Mouse (Mus musculus) liver, embryonic 11.5 days (tissue): ENCODE results near the gene Btbd9. TPM values are rescaled to one million over a fixed set of nuclear protein-coding genes. Genes with fewer than 3 reads are reported as not detected.

Experiments used
- ATAC-seq: fragments of 200-750 bp; cut with Nextera tagmentation; replicated peaks from 2 replicates; pipeline ENCODE4 v1.8.0; 2017; ENCODE audit warnings: moderate number of reproducible peaks, mild to moderate bottlenecking, moderate TSS enrichment, moderate library complexity; ENCODE audit not compliant: low FRiP score
- DNase-seq: peaks from one replicate; pipeline ENCODE4 v3.0.0-alpha.2; 2017; ENCODE audit warnings: low spot score
- H3K27ac ChIP-seq: fragments of 300-500 bp; sonication (generic); 2 replicates; pipeline ENCODE4 v1.5.1; 2014; ENCODE audit warnings: mild to moderate bottlenecking, low read depth, low read length, control low read depth
- H3K27me3 ChIP-seq: fragments of 300-500 bp; sonication (generic); replicated peaks from 2 replicates; pipeline ENCODE4 v1.6.1; 2014; ENCODE audit warnings: low read length, mixed read lengths; ENCODE audit not compliant: control insufficient read depth, insufficient read depth
- H3K36me3 ChIP-seq: fragments of 300-500 bp; sonication (generic); 2 replicates; pipeline ENCODE4 v1.6.1; 2014; ENCODE audit warnings: mild to moderate bottlenecking, low read length, moderate library complexity, mixed read lengths; ENCODE audit not compliant: control insufficient read depth, insufficient read depth
- H3K4me1 ChIP-seq: fragments of 300-500 bp; sonication (generic); replicated peaks from 2 replicates; pipeline ENCODE4 v1.6.1; 2014; ENCODE audit warnings: low read length, mixed read lengths; ENCODE audit not compliant: control insufficient read depth, insufficient read depth
- H3K4me2 ChIP-seq: fragments of 300-500 bp; sonication (generic); 2 replicates; pipeline ENCODE4 v1.6.1; 2014; ENCODE audit warnings: mild to moderate bottlenecking, control low read depth, moderate library complexity
- H3K4me3 ChIP-seq: fragments of 300-500 bp; sonication (generic); 2 replicates; pipeline ENCODE4 v1.5.1; 2014; ENCODE audit warnings: low read depth, low read length, control low read depth
- H3K9ac ChIP-seq: fragments of 300-500 bp; sonication (generic); 2 replicates; pipeline ENCODE4 v1.6.1; 2014; ENCODE audit warnings: low read depth, low read length, control low read depth
- H3K9me3 ChIP-seq: fragments of 300-500 bp; sonication (generic); 2 replicates; pipeline ENCODE4 v1.6.1; 2016; ENCODE audit warnings: low read length, inconsistent platforms, mixed read lengths; ENCODE audit not compliant: control insufficient read depth
- WGBS: fragments of 180-500 bp; shearing (Covaris S2); extraction: QIAGEN DNeasy Blood & Tissue Kit; methylation state at CpG from one replicate; pipeline ENCODE4 v1.1.7; 2014; 5-methylcytosine and 5-hydroxymethylcytosine counted together
- polyA plus RNA-seq: library from polyadenylated mRNA; unstranded; fragments of >200 nt; fragmentation: Nextera tagmentation; extraction: Ambion mirVana; gene quantifications from 2 replicates; pipeline ENCODE4 v1.2.1, GENCODE M21; 2014

The Btbd9 gene
- polyA plus RNA-seq, 1 experiment from 2014 or later, result 33.4 TPM

DNA sequence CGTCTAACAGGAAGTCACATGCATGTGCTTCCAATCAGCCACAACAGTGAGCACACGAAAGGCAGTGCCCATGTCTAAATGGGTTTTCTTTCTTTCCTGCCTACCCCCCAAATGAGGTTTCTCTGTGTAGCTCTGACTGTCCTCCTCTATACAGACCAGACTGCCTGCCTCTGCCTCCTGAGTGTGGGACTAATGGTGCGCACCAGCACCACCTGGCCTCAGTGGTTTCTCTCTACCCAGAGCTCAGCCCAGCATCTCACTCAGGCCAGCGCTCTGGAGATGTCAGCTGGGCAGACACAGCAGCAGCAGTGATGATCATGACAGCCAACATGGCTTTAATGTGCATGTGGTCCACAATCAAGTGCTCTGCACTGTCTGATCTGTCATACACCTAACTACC is 299.8 kb downstream of the Btbd9 start:
- Histone ChIP-seq H3K36me3 (no peaks in the 10 kb centered on the region), H3K27me3 (no peaks in the 10 kb centered on the region), H3K27ac (no peak overlapping the region), H3K9me3 (no peaks in the 10 kb centered on the region), H3K4me2 (no peak overlapping the region), H3K4me3 (no peak overlapping the region), H3K4me1 (peaks cover 9% of the 10 kb centered on the region), H3K9ac (no peak overlapping the region)
- WGBS, result 80% methylated on average over 4 of the region's 4 CpGs
- no peak for ATAC-seq
- DNase-seq, result no peak

DNA sequence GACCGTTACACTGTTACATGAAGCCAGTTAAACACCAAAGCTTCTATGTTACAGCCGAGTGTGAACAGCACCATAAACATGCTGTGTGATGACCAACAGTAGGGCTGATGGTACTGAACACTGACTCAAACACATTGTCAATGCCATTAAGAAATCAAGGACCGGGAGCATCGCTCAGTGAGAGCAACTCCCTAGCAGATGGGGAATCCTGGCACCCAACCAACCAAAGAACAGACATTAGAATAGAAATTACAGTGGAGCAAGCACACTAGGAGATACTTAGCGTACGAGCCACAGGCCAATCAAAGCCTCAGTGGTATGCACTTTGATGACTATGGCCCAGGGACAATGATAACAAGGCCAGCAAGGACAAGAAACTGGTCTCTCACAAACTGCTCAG is 303.5 kb downstream of the Btbd9 start:
- no peak overlapping the region for H3K4me3 ChIP-seq
- H3K9me3 ChIP-seq, result no peaks in the 10 kb centered on the region
- ATAC-seq (no peak), DNase-seq (no peak)
- no peak overlapping the region for H3K4me2 ChIP-seq
- no peaks in the 10 kb centered on the region for H3K27me3 ChIP-seq
- WGBS, result 89% methylated on average over 6 of the region's 6 CpGs
- H3K4me1 ChIP-seq, result no peaks in the 10 kb centered on the region
- no peak overlapping the region for H3K9ac ChIP-seq
- H3K36me3 ChIP-seq, result no peaks in the 10 kb centered on the region
- H3K27ac ChIP-seq, result no peak overlapping the region

DNA sequence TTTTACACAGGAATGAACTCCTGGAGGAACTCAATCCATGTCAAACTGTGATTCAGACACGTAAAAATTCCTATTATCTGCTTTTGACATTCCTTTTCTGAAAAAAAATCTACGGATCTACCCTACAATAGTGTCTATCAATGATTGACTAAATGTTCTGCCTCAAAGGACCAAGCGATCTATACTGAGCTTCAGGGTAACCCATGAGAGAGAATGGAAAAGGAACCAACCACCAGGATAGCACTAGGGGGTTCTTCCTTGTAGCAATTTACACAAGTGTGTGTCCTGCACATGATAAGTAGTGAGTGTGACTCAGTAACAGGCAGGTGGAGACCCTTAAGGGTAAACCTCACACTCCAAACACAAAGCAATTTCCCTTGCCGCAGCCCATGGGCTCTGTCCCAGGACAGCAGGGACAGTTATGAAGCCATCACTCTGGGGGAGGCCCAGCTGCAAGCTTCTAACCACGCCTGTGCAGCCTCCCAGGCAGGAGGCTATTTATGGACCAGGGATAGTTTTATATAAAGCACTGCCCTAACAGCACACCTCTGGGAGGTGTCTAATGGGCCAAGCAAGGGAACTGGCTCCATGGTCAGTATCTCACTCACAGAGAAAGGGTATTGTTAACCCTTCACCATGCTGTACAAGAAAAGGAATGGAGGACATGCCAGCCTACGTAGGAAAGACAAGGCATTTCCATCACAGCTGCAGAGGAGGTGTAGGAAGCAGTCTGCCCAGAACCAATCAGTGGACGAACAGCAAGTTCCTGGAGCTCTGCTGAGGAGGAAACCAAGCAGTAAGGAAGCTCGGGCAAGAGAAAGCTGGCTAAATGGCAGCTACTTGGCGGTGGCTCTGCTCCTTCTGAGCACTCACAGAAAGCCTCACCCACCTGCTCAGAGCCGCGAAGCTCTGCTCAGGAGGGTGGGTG is 306.9 kb downstream of the Btbd9 start:
- DNase-seq (no peak), ATAC-seq (no peak)
- no peaks in the 10 kb centered on the region for H3K4me1 ChIP-seq
- H3K4me3 ChIP-seq, result no peak overlapping the region
- H3K9ac ChIP-seq, result no peak overlapping the region
- H3K4me2 ChIP-seq, result no peak overlapping the region
- no peaks in the 10 kb centered on the region for H3K27me3 ChIP-seq
- 71% methylated on average over 11 of the region's 11 CpGs for WGBS
- H3K27ac ChIP-seq, result no peak overlapping the region
- no peaks in the 10 kb centered on the region for H3K9me3 ChIP-seq
- H3K36me3 ChIP-seq, result no peaks in the 10 kb centered on the region

DNA sequence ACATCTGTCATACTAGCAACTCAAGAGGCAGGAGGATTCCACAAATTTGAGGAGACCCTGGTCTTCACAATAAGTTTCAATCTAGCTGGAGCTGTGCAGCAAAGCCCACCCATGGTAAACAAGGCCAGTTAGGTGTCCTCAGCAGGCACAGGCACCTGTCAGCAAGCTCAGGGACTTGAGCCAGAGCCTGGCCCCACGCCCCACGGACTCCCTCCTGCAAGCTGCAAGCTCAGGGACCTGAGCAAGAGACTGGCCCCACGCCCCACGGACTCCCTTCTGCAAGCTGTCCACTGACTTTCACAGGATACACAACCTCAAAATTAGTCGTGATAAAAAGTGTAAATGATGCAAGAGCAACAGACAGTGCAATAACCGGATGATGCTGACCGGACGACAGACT is 307.8 kb downstream of the Btbd9 start:
- WGBS, result 88% methylated on average over 8 of the region's 8 CpGs
- no peaks in the 10 kb centered on the region for H3K9me3 ChIP-seq

DNA sequence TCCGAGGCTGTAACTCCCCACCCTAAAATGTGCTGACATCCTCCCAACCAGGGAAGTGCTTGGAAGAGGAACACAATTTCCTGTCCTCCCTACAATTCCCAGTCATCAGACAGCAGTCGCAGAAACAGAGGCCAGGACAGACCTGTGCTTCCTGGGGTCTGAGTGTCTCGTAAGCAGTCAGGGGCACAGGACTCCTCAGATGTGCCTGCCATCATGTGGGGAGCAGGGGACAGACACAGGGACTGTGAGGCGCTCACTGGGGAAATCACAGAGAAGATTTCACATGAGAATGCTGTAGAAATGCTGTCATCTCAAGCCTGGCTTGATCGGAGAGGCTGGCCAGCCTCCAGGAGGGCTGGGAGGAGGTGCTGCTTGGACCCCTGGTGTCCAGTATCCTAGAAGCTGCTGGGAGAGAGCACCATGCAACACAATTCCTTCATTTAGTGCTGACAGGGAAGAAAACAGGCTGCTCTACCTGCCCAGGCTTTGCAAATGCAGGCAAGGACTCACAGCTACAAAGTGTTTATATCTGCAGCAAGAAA is 308.8 kb downstream of the Btbd9 start:
- Histone ChIP-seq H3K27me3 (no peaks in the 10 kb centered on the region), H3K4me3 (no peak overlapping the region), H3K27ac (no peak overlapping the region), H3K9ac (no peak overlapping the region), H3K36me3 (no peaks in the 10 kb centered on the region), H3K4me2 (no peak overlapping the region), H3K9me3 (no peaks in the 10 kb centered on the region), H3K4me1 (no peaks in the 10 kb centered on the region)
- DNase-seq, result no peak
- no peak for ATAC-seq
- WGBS, result 74% methylated on average over 5 of the region's 5 CpGs

More for the DNA sequence above, 307.8 kb downstream of the Btbd9 start:
- no peak overlapping the region for H3K9ac ChIP-seq
- ATAC-seq, result no peak
- no peaks in the 10 kb centered on the region for H3K27me3 ChIP-seq
- no peak overlapping the region for H3K4me3 ChIP-seq
- H3K4me2 ChIP-seq, result no peak overlapping the region
- H3K4me1 ChIP-seq, result no peaks in the 10 kb centered on the region
- no peak overlapping the region for H3K27ac ChIP-seq
- DNase-seq, result no peak
- no peaks in the 10 kb centered on the region for H3K36me3 ChIP-seq

DNA sequence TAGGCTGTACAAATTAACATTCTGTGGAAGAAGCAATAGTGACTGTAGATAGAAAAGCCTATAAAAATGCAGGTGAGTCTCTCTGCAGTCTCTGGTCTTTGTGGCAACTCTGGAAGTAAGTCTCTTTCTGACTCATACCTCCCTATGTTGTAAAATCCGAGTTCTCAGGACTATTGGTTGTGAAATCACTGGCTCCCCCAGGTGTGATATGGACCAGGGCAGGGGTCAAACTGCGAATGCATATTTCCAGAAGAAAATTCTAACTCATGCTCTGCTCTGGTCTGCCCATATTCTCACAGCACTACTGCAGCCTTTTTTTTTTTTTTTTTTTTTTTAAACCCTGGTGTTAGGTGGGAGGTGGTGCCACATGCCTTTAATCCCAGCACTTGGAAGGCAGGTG is 312.8 kb downstream of the Btbd9 start:
- WGBS, result 75% methylated on average over 2 of the region's 2 CpGs
- H3K4me3 ChIP-seq, result no peak overlapping the region
- no peak for DNase-seq
- no peak overlapping the region for H3K9ac ChIP-seq
- no peak overlapping the region for H3K27ac ChIP-seq
- no peaks in the 10 kb centered on the region for H3K9me3 ChIP-seq
- no peak overlapping the region for H3K4me2 ChIP-seq
- ATAC-seq, result no peak
- no peaks in the 10 kb centered on the region for H3K36me3 ChIP-seq
- no peaks in the 10 kb centered on the region for H3K27me3 ChIP-seq
- H3K4me1 ChIP-seq, result peaks cover 7% of the 10 kb centered on the region

DNA sequence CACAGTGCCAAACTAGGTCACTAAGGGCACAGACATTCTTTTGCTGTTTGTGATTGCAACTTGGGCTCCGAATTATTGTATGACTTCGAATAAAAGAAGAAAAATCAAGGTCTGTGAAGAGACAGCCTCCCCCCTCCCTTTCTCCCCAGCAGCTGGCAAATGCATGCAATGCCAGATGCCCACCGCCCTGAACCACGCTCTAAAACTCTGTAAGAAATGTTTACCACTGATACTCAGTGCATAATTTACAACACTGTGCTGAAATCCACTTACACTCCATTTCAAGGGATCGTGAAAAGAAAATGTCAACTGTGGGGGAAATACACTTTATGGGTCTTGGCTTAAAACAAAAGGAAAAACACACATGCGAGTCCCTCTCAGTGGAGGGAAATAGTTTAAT is 313.3 kb downstream of the Btbd9 start:
- no peaks in the 10 kb centered on the region for H3K27me3 ChIP-seq
- no peak overlapping the region for H3K4me2 ChIP-seq
- H3K9me3 ChIP-seq, result no peaks in the 10 kb centered on the region
- H3K4me3 ChIP-seq, result no peak overlapping the region
- H3K36me3 ChIP-seq, result no peaks in the 10 kb centered on the region
- peaks cover 7% of the 10 kb centered on the region for H3K4me1 ChIP-seq
- DNase-seq, result no peak
- no peak overlapping the region for H3K9ac ChIP-seq
- H3K27ac ChIP-seq, result no peak overlapping the region
- ATAC-seq, result no peak
- 91% methylated on average over 6 of the region's 6 CpGs for WGBS

DNA sequence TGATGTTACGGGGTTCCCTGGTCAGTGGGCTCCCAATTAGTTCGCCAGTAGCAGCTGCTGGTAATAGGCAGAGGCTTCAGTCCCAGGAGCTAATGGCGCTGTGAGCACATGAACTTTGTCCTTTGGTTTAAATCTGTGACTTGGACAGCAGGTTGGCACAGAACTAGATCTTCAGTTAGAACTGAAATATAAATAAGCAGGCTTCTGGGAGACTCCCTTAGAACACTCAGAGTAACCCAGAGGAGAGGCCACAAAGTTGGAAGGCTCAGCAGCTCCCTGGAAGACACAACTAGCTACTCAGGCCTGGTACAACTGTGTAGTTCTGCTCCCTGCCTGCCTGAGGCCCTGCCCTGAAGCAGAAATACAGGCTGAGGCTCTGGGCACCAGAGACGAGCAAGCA is 313.8 kb downstream of the Btbd9 start:
- no peak overlapping the region for H3K4me3 ChIP-seq
- no peak overlapping the region for H3K27ac ChIP-seq
- no peaks in the 10 kb centered on the region for H3K27me3 ChIP-seq
- no peak overlapping the region for H3K4me2 ChIP-seq
- H3K4me1 ChIP-seq, result peaks cover 7% of the 10 kb centered on the region
- 85% methylated on average over 4 of the region's 4 CpGs for WGBS
- DNase-seq, result no peak
- no peaks in the 10 kb centered on the region for H3K36me3 ChIP-seq
- no peak for ATAC-seq
- H3K9me3 ChIP-seq, result no peaks in the 10 kb centered on the region
- H3K9ac ChIP-seq, result no peak overlapping the region

DNA sequence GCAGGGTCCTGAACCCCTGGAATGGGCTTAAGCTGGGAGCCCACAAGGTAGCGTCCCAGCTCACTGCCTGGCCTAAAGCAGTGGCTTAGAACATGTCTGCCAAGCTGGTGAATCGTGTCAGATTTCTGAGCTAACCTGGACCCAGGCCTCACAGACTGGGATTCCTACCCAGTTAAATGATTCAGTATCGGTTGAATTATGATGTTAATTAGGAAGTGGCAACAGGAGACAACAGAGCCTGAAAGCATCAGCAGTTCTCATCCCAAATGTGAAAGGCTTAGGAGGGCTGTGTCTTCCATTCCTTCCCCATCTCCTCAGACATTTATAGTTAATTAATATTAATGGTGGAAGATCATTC is 314.3 kb downstream of the Btbd9 start:
- H3K36me3 ChIP-seq, result no peaks in the 10 kb centered on the region
- no peaks in the 10 kb centered on the region for H3K27me3 ChIP-seq
- no peak for DNase-seq
- no peak overlapping the region for H3K4me3 ChIP-seq
- ATAC-seq, result no peak
- WGBS, result 78% methylated on average over 3 of the region's 3 CpGs
- H3K9me3 ChIP-seq, result no peaks in the 10 kb centered on the region
- no peak overlapping the region for H3K9ac ChIP-seq
- H3K4me1 ChIP-seq, result peaks cover 7% of the 10 kb centered on the region
- no peak overlapping the region for H3K4me2 ChIP-seq
- no peak overlapping the region for H3K27ac ChIP-seq
